Mouse (Mus musculus) mature B cell (primary cell): ENCODE measurements around the gene Stk10.

Source experiments
- in situ Hi-C: fragments of 300-500 bp; cut with MboI; formaldehyde crosslinking; loops from 2 replicates; pipeline ENCODE4 v1.14.3; 2019

The Stk10 gene

GRCm38 (mm10) chr11:32625677-32626076, 92.6 kb downstream of the Stk10 start:
- in situ Hi-C loops = no loop called here

- in situ Hi-C loops = no loop called here
These were observed 93.0 kb downstream of the Stk10 start for GRCm38 (mm10) chr11:32626079-32626478.

- in situ Hi-C loops = no loop called here
These were observed 94.8 kb downstream of the Stk10 start for GRCm38 (mm10) chr11:32627900-32628299.

GRCm38 (mm10) chr11:32629713-32630211, 96.7 kb downstream of the Stk10 start:
- in situ Hi-C loops = no loop called here

GRCm38 (mm10) chr11:32632671-32633070, 99.6 kb downstream of the Stk10 start:
- in situ Hi-C loops = no loop called here

GRCm38 (mm10) chr11:32633542-32633941, 100.4 kb downstream of the Stk10 start:
- in situ Hi-C loops = no loop called here

- in situ Hi-C loops = no loop called here
These were observed 101.0 kb downstream of the Stk10 start for GRCm38 (mm10) chr11:32634143-32634542.

- in situ Hi-C loops = no loop called here
These were observed 101.7 kb downstream of the Stk10 start for GRCm38 (mm10) chr11:32634842-32635241.

- in situ Hi-C loops = no loop called here
These were observed 103.2 kb downstream of the Stk10 start for GRCm38 (mm10) chr11:32636275-32636674.

GRCm38 (mm10) chr11:32638521-32639255, 105.6 kb downstream of the Stk10 start:
- in situ Hi-C loops = no loop called here

GRCm38 (mm10) chr11:32640617-32641016, 107.5 kb downstream of the Stk10 start:
- in situ Hi-C loops = no loop called here

- in situ Hi-C loops = no loop called here
These were observed 109.3 kb downstream of the Stk10 start, which contains the start of gene Fbxw11 for GRCm38 (mm10) chr11:32642249-32642876. Gene Fbxw11, plus strand, starts transcription at chr11:32642724.

- in situ Hi-C loops = no loop called here
These were observed 110.1 kb downstream of the Stk10 start for GRCm38 (mm10) chr11:32642899-32643886.

- in situ Hi-C loops = no loop called here
These were observed 110.9 kb downstream of the Stk10 start for GRCm38 (mm10) chr11:32644010-32644409.

GRCm38 (mm10) chr11:32647265-32647664, 114.2 kb downstream of the Stk10 start:
- in situ Hi-C loops = no loop called here

- in situ Hi-C loops = no loop called here
These were observed 117.2 kb downstream of the Stk10 start for GRCm38 (mm10) chr11:32650236-32650749.

- in situ Hi-C loops = no loop called here
These were observed 117.9 kb downstream of the Stk10 start for GRCm38 (mm10) chr11:32650893-32651590.

GRCm38 (mm10) chr11:32651723-32652122, 118.6 kb downstream of the Stk10 start:
- in situ Hi-C loops = no loop called here

GRCm38 (mm10) chr11:32662082-32662656, 129.1 kb downstream of the Stk10 start:
- in situ Hi-C loops = no loop called here

GRCm38 (mm10) chr11:32665639-32666038, 132.5 kb downstream of the Stk10 start:
- in situ Hi-C loops = no loop called here

- in situ Hi-C loops = no loop called here
These were observed 133.9 kb downstream of the Stk10 start for GRCm38 (mm10) chr11:32666983-32667382.
